Mouse (Mus musculus): Measurements from ENCODE around the gene Adamts4. TPM values are rescaled to one million over a fixed set of nuclear protein-coding genes. Genes with fewer than 3 reads are reported as not detected.
"Not testable (repeated sequence)": the region's sequence is repeated elsewhere in the genome, so short reads cannot be mapped to it uniquely, and the experiment has no call there.

Gene Adamts4
- polyA plus RNA-seq, 1 experiment from 2014 or later, result 3.5 TPM

DNA sequence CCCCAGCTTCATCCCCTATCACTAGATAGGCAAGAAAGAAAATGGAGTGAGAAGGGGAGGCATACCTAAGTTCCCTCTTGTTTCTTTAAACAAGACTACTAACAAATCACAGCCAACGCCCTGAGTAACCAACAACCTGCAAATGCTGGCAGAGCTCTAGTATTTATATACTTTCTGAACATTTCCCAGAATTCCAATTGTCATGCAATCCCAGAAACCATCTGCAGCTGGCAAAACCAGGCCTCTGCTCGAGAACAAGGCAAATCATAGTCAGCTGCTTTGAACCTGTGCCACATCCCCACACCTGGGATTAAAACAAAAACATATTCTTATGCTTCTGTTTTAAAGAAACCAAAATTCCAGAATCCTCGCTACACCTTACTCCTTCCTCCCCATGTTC, 43.1 kb downstream of the Adamts4 start:
- Histone ChIP-seq H3K27me3 (replicated peaks) (peaks cover 27% of the 10 kb centered on the region), H3K36me3 (peaks cover 32% of the 10 kb centered on the region), H3K4me1 (peaks cover 13% of the 10 kb centered on the region), H3K9me3 (no peaks in the 10 kb centered on the region), H3K9ac (peak overlapping the region; percentile 94), H3K4me3 (peak overlapping the region; percentile 87), H3K27ac (replicated peaks) (no peak overlapping the region), H3K4me2 (peak overlapping the region; percentile 89)
- 82% methylated on average over 3 of the region's 3 CpGs for WGBS
- no peak for ATAC-seq (ENCODE audit: extremely low read depth, insufficient number of reproducible peaks, low FRiP score, low TSS enrichment)

GRCm38 (mm10) chr1:171293906-171294297, 43.7 kb downstream of the Adamts4 start:
- Histone ChIP-seq H3K9me3 (no peaks in the 10 kb centered on the region), H3K4me1 (peaks cover 9% of the 10 kb centered on the region), H3K9ac (peak overlapping the region; percentile 94), H3K27ac (replicated peaks) (peak overlapping the region; percentile 93), H3K27me3 (replicated peaks) (peaks cover 33% of the 10 kb centered on the region), H3K4me3 (peak overlapping the region; percentile 87), H3K36me3 (peaks cover 27% of the 10 kb centered on the region), H3K4me2 (peak overlapping the region; percentile 89)
- no peak for ATAC-seq (ENCODE audit: extremely low read depth, insufficient number of reproducible peaks, low FRiP score, low TSS enrichment)
- 42% methylated on average over 5 of the region's 5 CpGs for WGBS

DNA sequence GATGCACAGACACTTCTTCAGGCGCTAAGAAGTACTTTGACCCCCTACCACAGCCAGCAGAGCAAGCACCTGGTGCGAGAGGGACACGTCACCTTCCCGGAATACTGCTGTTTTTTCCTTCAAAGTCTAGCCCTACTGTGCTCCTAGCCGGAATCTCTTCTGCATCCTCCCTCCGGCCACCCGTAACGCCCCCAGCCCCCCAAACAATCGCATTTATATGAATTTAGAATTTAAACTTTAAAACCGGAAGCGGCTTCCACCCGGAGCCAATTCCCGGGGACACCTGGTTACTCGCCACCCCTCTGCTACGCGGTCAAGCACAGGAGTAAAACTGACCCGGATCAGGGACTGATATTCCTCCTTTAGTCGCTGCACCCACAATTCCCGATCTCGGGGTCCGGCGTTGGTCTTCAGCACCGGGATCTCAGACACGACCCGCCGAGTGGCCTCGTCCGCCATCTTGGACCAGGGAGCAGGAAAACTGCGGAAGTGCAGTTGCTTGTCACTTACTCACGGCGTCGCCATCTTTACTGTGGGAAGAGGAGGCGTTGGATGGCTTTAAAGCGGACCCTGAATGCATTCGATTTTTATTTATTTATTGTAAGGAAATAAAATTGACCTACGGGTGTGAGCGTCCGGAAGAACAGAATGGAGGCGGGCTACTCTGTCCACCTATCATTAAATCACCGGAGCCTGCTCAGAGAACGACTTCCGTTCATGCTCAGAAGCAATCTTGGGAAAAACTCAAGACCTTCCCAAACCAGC, 44.3 kb downstream of the Adamts4 start, which contains the start of gene Ufc1:
Gene Ufc1 (minus strand): TSS at position 727 of the 765 bp plus-strand sequence.
- no peaks in the 10 kb centered on the region for H3K9me3 ChIP-seq

GRCm38 (mm10) chr1:171295063-171295402, 44.8 kb downstream of the Adamts4 start:
- 14% methylated on average over 3 of the region's 3 CpGs for WGBS
- ATAC-seq (ENCODE audit: extremely low read depth, insufficient number of reproducible peaks, low FRiP score, low TSS enrichment), result no peak
- peaks cover 16% of the 10 kb centered on the region for H3K36me3 ChIP-seq
- H3K9me3 ChIP-seq, result no peaks in the 10 kb centered on the region
- peaks cover 34% of the 10 kb centered on the region for H3K27me3 ChIP-seq (replicated peaks)
- peak overlapping the region; percentile 87 for H3K4me3 ChIP-seq
- H3K27ac ChIP-seq (replicated peaks), result peak overlapping the region; percentile 93
- peak overlapping the region; percentile 94 for H3K9ac ChIP-seq
- peaks cover 9% of the 10 kb centered on the region for H3K4me1 ChIP-seq
- peak overlapping the region; percentile 89 for H3K4me2 ChIP-seq

More for the DNA sequence above, 44.3 kb downstream of the Adamts4 start, which contains the start of gene Ufc1:
- H3K9ac ChIP-seq, result peak within 1 kb of the TSS; percentile 94
- under 1% methylated on average over 42 of the region's 42 CpGs for WGBS
- peak within 1 kb of the TSS; percentile 87 for H3K4me3 ChIP-seq
- peaks cover 9% of the 10 kb centered on the region for H3K4me1 ChIP-seq
- H3K27ac ChIP-seq (replicated peaks), result peak within 1 kb of the TSS; percentile 93
- H3K36me3 ChIP-seq, result peaks cover 21% of the 10 kb centered on the region
- peak within 1 kb of the TSS; percentile 89 for H3K4me2 ChIP-seq
- H3K27me3 ChIP-seq (replicated peaks), result peaks cover 34% of the 10 kb centered on the region
- ATAC-seq (ENCODE audit: extremely low read depth, insufficient number of reproducible peaks, low FRiP score, low TSS enrichment), result peak; percentile 48

DNA sequence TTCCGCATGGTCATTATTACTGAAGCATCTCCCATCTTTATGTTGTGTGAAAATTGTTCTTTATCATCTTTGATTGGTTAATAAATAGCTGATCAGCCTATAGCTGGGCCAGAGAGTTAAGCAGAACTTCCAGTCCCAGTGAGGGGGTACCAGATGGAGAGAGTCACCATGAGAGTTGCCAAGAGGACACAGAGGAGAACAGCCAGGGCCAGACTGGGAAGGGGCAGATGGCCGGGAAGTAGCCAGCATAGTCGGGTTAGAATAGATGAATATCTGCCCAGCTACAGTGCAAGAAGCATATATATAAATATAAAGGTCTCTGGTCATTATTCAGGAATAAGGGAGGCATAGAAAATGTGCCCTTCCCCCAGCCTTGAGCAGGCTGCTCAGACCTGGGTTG, 48.0 kb downstream of the Adamts4 start:
- no peak overlapping the region for H3K27ac ChIP-seq (replicated peaks)
- 43% methylated on average over 3 of the region's 3 CpGs for WGBS
- ATAC-seq (ENCODE audit: extremely low read depth, insufficient number of reproducible peaks, low FRiP score, low TSS enrichment), result no peak

DNA sequence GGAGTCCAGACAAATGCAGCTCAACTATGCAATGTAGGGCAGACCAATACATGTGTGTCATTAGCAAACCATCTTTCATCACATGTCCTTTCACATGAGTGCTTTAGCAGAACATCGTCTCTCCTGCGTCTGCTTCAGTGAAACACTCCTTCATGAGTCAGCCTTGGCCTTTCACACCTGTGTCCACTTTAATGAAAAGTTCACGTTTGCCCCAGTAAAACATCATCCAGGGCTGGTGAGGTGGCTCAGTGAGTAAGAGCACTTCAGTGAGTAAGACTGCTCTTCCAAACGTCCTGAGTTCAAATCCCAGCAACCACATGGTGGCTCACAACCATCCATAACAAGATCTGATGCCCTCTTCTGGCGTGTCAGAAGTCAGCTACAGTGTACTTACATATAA, 55.9 kb downstream of the Adamts4 start:
- not testable (repeated sequence) for H3K36me3 ChIP-seq; H3K27me3 ChIP-seq (replicated peaks); H3K4me3 ChIP-seq; H3K4me2 ChIP-seq; ATAC-seq (ENCODE audit: extremely low read depth, insufficient number of reproducible peaks, low FRiP score, low TSS enrichment); H3K27ac ChIP-seq (replicated peaks); H3K9ac ChIP-seq; H3K9me3 ChIP-seq
- peaks cover 11% of the 10 kb centered on the region; the same call in 1 of the 2 replicates for H3K4me1 ChIP-seq
- 59% methylated on average over 5 of the region's 5 CpGs for WGBS

More for the DNA sequence above, 48.0 kb downstream of the Adamts4 start:
- no peaks in the 10 kb centered on the region for H3K9me3 ChIP-seq
- H3K4me1 ChIP-seq, result peaks cover 7% of the 10 kb centered on the region
- no peaks in the 10 kb centered on the region for H3K36me3 ChIP-seq
- H3K27me3 ChIP-seq (replicated peaks), result peaks cover 34% of the 10 kb centered on the region
- H3K9ac ChIP-seq, result no peak overlapping the region
- no peak overlapping the region for H3K4me2 ChIP-seq
- H3K4me3 ChIP-seq, result no peak overlapping the region

- no peak for ATAC-seq (ENCODE audit: extremely low read depth, insufficient number of reproducible peaks, low FRiP score, low TSS enrichment)
- H3K9me3 ChIP-seq, result no peaks in the 10 kb centered on the region
- 63% methylated on average over 2 of the region's 2 CpGs for WGBS
These were observed 59.1 kb downstream of the Adamts4 start for GRCm38 (mm10) chr1:171309321-171309720.

More at GRCm38 (mm10) chr1:171309321-171309720, 59.1 kb downstream of the Adamts4 start:
- Histone ChIP-seq H3K27me3 (replicated peaks) (no peaks in the 10 kb centered on the region), H3K36me3 (no peaks in the 10 kb centered on the region), H3K9ac (no peak overlapping the region), H3K27ac (replicated peaks) (no peak overlapping the region), H3K4me1 (peaks cover 11% of the 10 kb centered on the region; the same call in 1 of the 2 replicates), H3K4me2 (no peak overlapping the region), H3K4me3 (no peak overlapping the region)

Other genes with a start within 250 kb of the Adamts4 start
- gene Fcgr4, start 231.5 kb upstream of the Adamts4 start, polyA plus RNA-seq (2015; fragmentation: Nextera tagmentation; extraction: Ambion mirVana), result 0.37 and 0.85 TPM in 2 replicates
- gene Fcgr3, start 185.5 kb upstream of the Adamts4 start, polyA plus RNA-seq (2015; fragmentation: Nextera tagmentation; extraction: Ambion mirVana), result 6.9 and 9.1 TPM in 2 replicates
- gene Cfap126, start 136.5 kb upstream of the Adamts4 start, polyA plus RNA-seq (2015; fragmentation: Nextera tagmentation; extraction: Ambion mirVana), result 2.8 TPM in 2 replicates
- 457 and 493 TPM in 2 replicates for gene Sdhc, start 99.8 kb upstream of the Adamts4 start, polyA plus RNA-seq (2015; fragmentation: Nextera tagmentation; extraction: Ambion mirVana)
- gene Mpz, start 99.7 kb upstream of the Adamts4 start, polyA plus RNA-seq (2015; fragmentation: Nextera tagmentation; extraction: Ambion mirVana), result 0.33 and 0.36 TPM in 2 replicates
- 38.3 and 39.3 TPM in 2 replicates for gene Pcp4l1, start 54.2 kb upstream of the Adamts4 start, polyA plus RNA-seq (2015; fragmentation: Nextera tagmentation; extraction: Ambion mirVana)
- 0.25 and 0.36 TPM in 2 replicates for gene Nr1i3, start 36.5 kb upstream of the Adamts4 start, polyA plus RNA-seq (2015; fragmentation: Nextera tagmentation; extraction: Ambion mirVana)
- gene Tomm40l, start 27.9 kb upstream of the Adamts4 start, polyA plus RNA-seq (2015; fragmentation: Nextera tagmentation; extraction: Ambion mirVana), result 44.8 and 52.5 TPM in 2 replicates
- 21.9 and 119 TPM in 2 replicates for gene Apoa2, start 25.4 kb upstream of the Adamts4 start, polyA plus RNA-seq (2015; fragmentation: Nextera tagmentation; extraction: Ambion mirVana)
- 29.5 and 33.1 TPM in 2 replicates for gene Fcer1g, start 16.1 kb upstream of the Adamts4 start, polyA plus RNA-seq (2015; fragmentation: Nextera tagmentation; extraction: Ambion mirVana)
- 424 and 495 TPM in 2 replicates for gene Ndufs2, start 967 bp downstream of the Adamts4 start, polyA plus RNA-seq (2015; fragmentation: Nextera tagmentation; extraction: Ambion mirVana)
- gene B4galt3, start 19.9 kb downstream of the Adamts4 start, polyA plus RNA-seq (2015; fragmentation: Nextera tagmentation; extraction: Ambion mirVana), result 54.6 and 55.1 TPM in 2 replicates
- gene Ppox, start 30.8 kb downstream of the Adamts4 start, polyA plus RNA-seq (2015; fragmentation: Nextera tagmentation; extraction: Ambion mirVana), result 36.1 and 42.1 TPM in 2 replicates
- gene Usp21, start 37.6 kb downstream of the Adamts4 start, polyA plus RNA-seq (2015; fragmentation: Nextera tagmentation; extraction: Ambion mirVana), result 48.4 and 52.2 TPM in 2 replicates
- 77.2 and 89.6 TPM in 2 replicates for gene Ufc1, start 44.6 kb downstream of the Adamts4 start, polyA plus RNA-seq (2015; fragmentation: Nextera tagmentation; extraction: Ambion mirVana)
- 34.6 and 37.6 TPM in 2 replicates for gene Dedd, start 78.7 kb downstream of the Adamts4 start, polyA plus RNA-seq (2015; fragmentation: Nextera tagmentation; extraction: Ambion mirVana)
- gene Nit1, start 95.2 kb downstream of the Adamts4 start, polyA plus RNA-seq (2015; fragmentation: Nextera tagmentation; extraction: Ambion mirVana), result 34.8 and 36.9 TPM in 2 replicates
- gene Pfdn2, start 95.2 kb downstream of the Adamts4 start, polyA plus RNA-seq (2015; fragmentation: Nextera tagmentation; extraction: Ambion mirVana), result 85.4 and 97.8 TPM in 2 replicates
- gene Klhdc9, start 110.4 kb downstream of the Adamts4 start, polyA plus RNA-seq (2015; fragmentation: Nextera tagmentation; extraction: Ambion mirVana), result 0.65 and 0.76 TPM in 2 replicates
- 0.23 and 0.27 TPM in 2 replicates for gene Nectin4, start 119.7 kb downstream of the Adamts4 start, polyA plus RNA-seq (2015; fragmentation: Nextera tagmentation; extraction: Ambion mirVana)
- 0.78 and 0.92 TPM in 2 replicates for gene Arhgap30, start 138.5 kb downstream of the Adamts4 start, polyA plus RNA-seq (2015; fragmentation: Nextera tagmentation; extraction: Ambion mirVana)
- gene Usf1, start 160.9 kb downstream of the Adamts4 start, polyA plus RNA-seq (2015; fragmentation: Nextera tagmentation; extraction: Ambion mirVana), result 52.1 and 53.3 TPM in 2 replicates
- gene Tstd1, start 168.5 kb downstream of the Adamts4 start, polyA plus RNA-seq (2015; fragmentation: Nextera tagmentation; extraction: Ambion mirVana), result 3.1 and 3.6 TPM in 2 replicates
- gene F11r, start 187.1 kb downstream of the Adamts4 start, polyA plus RNA-seq (2015; fragmentation: Nextera tagmentation; extraction: Ambion mirVana), result 61.8 and 66.1 TPM in 2 replicates

Data from heart, embryonic 13.5 days (tissue).